Mouse (Mus musculus) right cerebral cortex, adult 18-20 months (tissue): ENCODE data around the gene Fam49a.
"Not testable (repeated sequence)": the region's sequence is repeated elsewhere in the genome, so short reads cannot be mapped to it uniquely, and the experiment has no call there.

Experiments used
- DNase-seq: peaks from one replicate; pipeline ENCODE4 v3.0.0; 2022; ENCODE audit warnings: mixed read lengths

The Fam49a gene

DNA sequence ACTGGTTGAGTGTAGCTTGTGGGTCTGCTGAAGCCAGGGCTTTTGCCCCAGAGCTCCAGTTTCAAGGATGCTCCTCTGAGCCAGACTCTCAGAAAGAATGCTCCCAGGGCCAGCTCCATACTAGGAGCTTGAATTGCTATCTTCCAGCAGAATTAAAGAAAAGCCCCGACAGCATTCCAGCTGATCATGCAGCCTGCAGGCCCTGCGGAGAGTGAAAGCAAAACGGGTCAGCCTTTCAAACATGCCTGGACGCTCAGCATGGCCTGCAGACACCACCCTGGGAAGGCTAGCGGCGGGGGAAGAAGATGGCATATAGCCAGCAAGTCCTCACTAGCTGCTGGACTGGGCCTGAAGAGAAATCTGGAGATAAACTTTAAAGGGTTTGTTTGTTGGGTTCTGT, 55.0 kb downstream of the Fam49a start:
- DNase-seq: no peak

DNA sequence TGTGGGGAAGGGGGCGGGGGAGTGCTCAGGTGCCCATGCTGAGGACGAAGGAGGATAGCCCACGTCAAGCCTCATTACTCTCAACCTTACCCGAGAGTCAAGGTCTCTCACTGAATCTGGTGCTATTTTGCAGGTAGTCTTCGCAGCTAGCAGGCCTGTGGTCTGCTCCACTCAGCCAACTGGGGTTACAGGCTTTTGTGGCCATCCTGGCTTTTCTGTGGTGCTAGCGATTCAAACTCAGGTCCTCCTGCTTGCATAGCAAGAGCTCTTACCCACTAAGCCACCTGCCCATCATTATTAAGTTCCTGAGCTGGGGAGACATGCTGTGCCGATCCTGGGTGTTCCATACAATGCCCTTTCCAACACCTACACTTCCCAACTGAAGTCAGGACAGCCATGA, 55.7 kb downstream of the Fam49a start:
- no peak for DNase-seq

- DNase-seq: no peak
These were observed 56.3 kb downstream of the Fam49a start for GRCm38 (mm10) chr12:12318140-12318734.

DNA sequence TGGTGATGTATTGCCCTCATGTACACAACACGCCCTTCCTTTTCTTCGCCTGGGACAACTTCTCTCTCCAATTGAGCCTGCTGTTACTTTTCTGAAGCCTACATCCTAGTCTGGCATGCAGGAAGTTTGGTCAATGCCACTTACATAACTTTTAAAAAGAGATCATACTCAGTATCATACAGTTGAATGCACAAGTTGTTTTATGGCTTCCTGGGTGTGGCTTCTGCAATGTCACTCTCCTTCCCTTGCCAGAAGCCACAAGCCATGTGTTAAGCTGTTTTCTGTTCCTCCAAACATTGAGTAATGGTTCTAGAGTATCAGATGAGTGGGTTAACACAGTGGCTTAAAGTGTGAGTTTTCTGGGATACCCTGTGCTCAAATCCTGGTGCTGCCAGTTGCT, 58.8 kb downstream of the Fam49a start:
- DNase-seq: no peak

DNA sequence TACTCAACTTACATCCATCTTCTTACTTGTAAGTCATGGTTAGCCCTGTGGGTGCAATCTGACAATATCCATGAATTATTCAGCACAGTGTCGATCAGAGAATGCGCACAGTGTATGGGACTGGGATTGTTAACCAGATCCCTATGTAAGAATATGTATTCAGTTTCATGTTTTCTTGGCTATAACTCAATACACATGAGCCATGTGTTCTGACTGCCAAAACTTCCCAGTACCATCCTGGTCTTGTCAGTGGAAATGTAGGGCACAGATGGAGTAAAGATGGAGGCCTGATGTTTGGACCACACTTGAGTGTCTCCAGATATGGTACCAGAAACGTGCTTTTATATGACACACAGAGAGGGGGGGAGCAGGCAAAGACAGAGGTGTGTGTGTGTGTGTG, 59.2 kb downstream of the Fam49a start:
- DNase-seq: no peak

DNA sequence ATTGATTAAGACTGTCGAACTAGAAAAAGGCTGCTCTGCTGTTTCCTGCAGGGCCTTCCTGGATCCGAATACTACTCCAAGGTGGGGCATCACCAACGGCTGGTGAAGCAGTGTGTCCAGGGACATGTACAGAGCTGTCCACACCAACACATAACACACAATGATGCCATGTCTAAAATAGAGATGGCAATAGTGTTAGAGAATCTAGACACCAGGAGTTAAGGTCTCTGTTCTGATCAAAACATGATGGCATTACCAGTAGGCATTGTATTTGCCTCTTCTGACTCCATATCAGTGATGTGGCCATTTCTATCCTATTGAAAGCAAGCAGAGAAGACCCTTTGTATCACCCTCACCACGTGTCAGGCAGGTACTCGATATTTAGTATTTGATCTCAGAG, 61.1 kb downstream of the Fam49a start:
- DNase-seq: no peak

GRCm38 (mm10) chr12:12323616-12324223, 61.8 kb downstream of the Fam49a start:
- peak; percentile 88 for DNase-seq

DNA sequence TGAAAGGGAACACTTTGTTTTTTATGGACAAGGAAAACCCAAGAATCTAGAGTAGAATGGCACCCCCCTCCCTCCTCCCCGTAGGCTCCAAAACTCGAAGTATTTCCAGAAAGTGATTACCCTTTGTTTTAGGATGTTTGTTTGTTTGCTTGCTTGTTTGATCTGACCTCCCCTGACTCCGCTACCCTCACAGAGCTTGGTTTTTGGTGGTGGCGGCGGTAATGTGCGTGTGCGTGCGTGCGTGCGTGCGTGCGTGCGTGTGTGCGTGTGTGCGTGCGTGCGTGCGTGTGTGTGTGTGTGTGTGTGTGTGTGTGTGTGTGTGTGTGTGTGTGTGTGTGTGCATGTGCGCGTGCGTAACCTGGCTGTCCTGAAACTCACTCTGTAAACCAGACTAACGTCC, 62.3 kb downstream of the Fam49a start:
- DNase-seq: not testable (repeated sequence)

DNA sequence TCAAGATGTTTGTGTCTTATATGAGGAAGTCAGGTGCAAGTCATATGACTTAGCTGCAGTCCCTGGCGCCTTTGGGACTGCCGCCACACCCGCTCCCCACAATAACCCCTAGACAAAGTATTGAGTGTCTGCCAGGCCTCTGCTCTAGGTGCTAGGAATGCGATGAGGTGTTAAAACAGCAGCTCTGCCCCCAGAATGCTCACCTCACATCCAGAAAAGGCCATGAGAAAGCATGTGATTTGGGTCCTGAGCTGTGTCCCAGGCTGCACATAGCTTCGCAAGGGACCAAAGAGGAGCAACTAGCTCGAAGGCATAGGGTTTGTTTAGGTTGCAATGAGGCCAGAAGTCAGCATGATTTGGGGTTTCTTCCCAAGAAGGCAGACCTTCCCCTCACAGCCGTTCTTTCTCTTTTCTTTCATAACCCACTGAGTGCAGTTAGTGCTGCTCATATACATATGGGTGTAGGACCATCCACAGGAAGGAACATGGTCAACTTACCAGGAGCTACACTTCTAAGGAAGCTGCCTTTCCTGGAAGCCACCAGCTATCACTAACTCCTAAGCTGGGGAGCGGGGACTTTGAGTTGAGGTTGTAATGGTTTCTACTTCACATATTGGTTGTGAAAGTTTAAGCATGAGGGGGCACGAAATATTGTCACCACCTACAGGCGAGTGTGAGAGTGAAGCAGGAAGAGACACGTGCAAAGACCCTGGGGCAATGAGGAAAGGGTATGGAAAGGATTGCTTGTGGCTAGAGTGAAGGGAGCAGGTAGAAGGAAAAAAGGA, 71.8 kb downstream of the Fam49a start:
- DNase-seq: no peak

DNA sequence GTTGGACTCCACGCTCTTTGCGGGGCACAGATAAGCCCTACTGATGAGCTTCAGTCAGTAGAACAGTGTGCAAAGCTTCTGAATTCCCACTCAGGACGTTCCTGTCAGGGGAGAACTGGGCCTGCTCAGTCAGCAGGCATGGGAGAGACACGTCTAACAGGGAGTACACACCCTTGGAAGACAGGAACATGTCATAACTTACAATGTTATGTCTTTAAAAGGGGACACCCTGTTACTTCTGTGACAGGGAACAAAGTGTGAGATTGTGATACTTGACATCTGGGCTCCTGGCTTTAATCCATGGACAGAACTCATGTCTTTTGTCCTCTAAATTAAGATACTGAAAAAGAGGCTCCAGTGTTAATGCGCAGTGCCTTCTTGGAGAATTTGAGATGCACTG, 72.5 kb downstream of the Fam49a start:
- no peak for DNase-seq

GRCm38 (mm10) chr12:12335566-12335965, 73.6 kb downstream of the Fam49a start:
- no peak for DNase-seq

DNA sequence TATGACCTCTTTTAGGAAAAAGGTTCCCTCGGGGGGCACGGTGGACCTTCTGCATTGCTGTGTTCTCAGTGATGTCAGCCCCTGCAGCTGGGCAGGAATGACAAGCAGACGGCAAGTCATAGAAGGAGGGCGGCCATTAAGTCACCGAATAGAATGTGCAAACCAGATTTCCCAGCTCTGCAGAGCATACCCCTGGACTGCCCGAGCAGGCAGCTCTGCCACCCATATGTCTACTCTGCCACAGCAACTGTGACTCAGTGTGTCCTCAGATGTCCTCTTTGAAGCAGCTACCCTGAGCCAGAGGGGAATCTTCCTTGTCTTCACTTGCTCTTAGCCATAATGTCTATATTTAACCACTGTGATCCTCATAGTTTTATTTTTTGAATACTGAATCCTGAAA, 75.4 kb downstream of the Fam49a start:
- DNase-seq: peak; percentile 75

DNA sequence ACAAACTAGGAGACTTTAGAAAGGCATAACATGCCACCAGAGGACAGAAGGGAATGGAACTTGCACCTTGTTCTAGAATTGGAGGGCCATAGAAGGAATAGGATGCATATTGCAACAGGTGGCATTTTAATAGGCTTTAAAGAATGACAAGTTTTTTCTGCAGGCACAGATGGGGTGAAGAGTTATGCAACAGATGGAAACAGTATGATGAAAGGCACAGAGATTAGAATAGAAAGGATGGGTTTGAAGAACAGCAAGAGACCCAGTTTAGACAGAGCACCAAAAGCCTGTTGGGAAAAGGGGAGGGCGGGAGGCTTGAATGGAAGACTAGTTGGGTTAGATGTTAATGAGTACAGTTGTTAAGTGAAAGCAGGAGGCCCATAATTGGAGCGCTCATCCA, 81.4 kb downstream of the Fam49a start:
- no peak for DNase-seq

- DNase-seq: no peak
These were observed 86.7 kb downstream of the Fam49a start for GRCm38 (mm10) chr12:12348625-12349024.

DNA sequence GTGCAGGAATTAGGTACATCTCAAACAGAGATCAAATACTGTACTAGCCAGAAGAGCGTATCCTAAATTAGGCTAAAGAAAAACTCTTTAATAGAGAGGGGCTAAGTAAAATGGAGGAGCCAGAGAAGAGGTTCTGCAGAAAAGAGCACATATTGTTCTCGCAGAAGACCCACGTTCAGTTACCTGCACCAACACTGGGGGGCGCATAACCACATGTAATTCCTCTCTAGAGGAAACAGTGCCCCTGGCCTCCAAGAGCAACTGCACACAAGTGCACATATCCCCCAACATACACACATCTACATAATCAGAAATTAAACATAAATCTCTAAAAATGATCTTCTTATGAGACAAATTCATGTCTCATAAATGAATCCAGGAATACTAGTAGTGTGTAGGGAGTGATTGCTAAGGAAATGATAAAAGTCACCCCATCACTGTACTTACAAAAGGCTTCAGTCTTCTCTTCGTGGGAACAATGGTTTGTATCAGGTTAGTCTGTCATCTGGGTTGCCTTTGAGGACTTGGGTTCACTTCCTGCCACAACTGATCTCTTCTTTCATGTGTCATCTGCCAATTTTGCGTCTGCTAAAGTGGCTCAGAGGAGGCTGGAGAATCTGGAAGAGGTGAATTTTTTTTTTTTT, 87.8 kb downstream of the Fam49a start:
- DNase-seq: no peak

DNA sequence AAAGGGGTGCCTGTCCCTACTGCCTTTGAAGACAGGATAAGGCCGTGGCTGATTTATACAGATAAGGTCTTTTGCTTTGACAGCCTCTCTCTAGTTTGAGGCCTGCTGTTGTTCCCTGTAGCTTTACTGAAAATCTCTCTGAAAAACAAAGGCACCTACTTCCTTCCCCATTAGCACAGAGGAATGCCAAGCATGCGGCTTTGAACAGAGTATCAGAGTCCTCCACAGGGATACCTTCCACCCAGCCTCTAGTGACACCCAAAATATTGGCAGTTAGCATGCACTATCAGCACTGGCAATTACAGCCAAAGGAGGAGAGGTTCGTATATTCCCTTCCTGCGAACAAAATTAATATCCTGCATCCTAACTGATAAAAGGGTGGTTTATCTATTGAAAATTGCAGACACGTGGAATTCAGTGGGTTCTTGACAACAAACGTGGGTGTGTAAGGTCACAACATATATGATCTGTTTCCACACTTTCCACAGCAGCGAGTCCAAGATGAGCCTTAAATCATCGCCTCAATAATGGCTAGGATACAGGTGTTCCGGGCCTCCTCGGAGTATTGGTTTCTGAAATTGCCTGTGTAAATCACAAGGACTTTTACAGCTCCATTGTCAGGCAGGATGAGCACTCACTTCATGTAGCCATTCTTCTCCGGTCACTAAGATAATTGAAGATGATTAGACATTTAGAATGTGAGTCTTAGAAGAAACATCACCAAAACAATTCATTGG, 90.0 kb downstream of the Fam49a start:
- DNase-seq: no peak

- no peak for DNase-seq
These were observed 92.2 kb downstream of the Fam49a start for GRCm38 (mm10) chr12:12354115-12354653.

GRCm38 (mm10) chr12:12356048-12356447, 94.1 kb downstream of the Fam49a start:
- DNase-seq: no peak

DNA sequence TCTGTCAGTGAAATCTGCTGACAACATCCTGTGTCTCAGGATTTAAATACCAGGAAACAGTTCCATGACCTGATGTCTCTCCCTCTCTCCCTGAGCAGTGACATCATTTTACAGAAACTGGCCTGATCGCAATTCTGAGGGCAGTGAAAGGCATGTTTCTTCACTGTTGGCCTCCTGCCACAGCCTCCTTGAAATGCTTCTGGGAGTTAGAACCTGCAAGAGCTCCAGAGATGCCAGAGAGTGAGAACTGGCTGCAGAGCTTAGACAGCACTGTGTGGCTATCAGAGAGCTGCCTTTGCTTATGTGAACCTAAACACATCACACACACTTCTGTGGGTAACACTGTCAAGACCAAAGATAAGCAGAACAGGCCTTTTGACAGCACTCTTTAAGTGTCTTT, 94.5 kb downstream of the Fam49a start:
- DNase-seq: no peak

DNA sequence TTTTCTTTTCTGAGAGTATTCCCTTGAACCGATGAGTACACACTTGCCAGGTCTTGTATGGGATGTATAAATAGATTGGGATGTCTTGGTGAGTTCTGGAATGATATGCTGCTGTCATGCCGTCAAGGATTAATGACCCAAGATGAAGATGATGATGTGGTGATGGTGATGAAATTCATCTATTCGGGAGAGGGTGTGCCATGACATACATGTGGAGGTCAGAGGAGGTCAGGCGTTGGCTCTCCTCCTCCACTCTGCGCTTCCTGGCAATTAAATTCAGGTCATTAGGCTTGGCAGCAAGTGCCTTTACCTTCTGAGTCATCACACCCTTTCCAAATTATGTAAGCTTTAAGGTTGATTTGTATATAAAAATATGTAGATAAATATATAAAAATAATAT, 95.0 kb downstream of the Fam49a start:
- DNase-seq: no peak

DNA sequence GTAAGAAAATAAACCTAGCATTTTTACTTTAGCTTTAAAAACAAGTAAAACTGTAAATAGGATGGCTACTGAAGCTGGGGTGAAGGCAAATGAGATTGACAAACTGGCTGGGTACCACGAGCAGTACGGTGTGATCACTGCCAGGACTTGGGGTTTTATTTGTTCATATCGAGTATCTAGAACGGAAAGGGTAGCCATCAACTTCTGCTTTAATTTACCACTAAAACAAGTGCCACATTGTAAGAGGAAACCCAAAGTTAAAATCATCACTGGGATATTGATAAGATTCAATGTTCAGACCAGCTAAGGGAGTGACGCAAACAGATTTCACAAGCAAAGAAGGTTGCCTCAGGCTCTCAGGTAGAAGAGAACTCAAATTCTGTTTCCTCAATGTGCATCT, 98.0 kb downstream of the Fam49a start:
- no peak for DNase-seq

- no peak for DNase-seq
These were observed 100.4 kb downstream of the Fam49a start for GRCm38 (mm10) chr12:12362371-12362770.

DNA sequence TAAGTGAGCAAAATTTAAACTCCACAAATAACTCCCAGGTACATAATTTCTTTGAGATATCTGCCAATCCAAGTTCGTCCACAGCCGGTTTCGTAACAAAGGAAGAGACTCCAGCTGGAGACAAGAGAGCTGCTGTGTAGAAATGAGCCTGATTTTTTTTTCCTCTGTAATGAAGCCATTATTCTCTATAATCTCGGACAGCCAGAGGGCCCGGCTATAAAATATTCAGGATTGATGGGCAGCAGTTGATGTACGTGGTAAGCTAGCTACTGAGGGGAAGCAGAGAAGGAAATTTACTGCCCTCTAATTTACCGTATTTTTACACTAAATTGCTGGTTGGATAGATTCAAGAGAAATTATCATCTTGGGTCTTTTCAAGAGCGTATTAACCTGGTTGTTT, 102.3 kb downstream of the Fam49a start:
- DNase-seq: no peak
